Mouse (Mus musculus) mouse embryonic stem cell (cell line): ENCODE data around the gene Il21r.

Experiments used
- in situ Hi-C, 2 experiments: fragments of 300-500 bp; cut with MboI; formaldehyde crosslinking; loops; 1 replicate in 1 of 2; 3 replicates in 1 of 2; pipeline ENCODE4 v1.14.3; 2019 to 2020; ENCODE audit warnings: low sequenced_read_pairs in 2 of 2, low pct_unique_long_range_greater_than_20kb in 1 of 2, mixed read lengths in 1 of 2; ENCODE audit not compliant: unreplicated experiment in 1 of 2

Il21r gene

DNA sequence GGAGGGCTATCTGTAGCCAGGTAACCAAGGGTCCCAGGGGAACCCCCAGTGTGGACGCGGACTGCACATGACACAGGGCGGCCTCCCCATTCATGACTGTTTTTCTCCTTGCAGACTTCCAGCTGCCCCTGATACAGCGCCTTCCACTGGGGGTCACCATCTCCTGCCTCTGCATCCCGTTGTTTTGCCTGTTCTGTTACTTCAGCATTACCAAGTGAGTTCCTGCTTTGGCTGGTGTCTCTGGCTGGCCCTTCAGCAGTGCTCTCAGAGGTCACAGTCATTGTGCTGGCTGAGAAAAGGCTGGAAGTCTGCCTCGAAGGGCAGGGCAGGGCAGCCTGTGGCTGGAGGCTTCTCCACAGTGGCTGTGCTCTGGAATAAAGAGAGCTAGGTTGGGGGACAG, 30.5 kb upstream of the Il21r start:
- in situ Hi-C loops = loop anchor here in 1 of 2 experiments (5.0 kb wide), 1 partner anchor 155 kb away; no protein-coding TSS in a partner anchor

- in situ Hi-C loops = loop anchor here in 1 of 2 experiments (5.0 kb wide), 1 partner anchor 157 kb away; no protein-coding TSS in a partner anchor
Measured at GRCm38 (mm10) chr7:125573849-125574248, 29.4 kb upstream of the Il21r start.

GRCm38 (mm10) chr7:125574832-125575231, 28.4 kb upstream of the Il21r start:
- in situ Hi-C loops = loop anchor here in 1 of 2 experiments (5.0 kb wide), 1 partner anchor 158 kb away; no protein-coding TSS in a partner anchor

DNA sequence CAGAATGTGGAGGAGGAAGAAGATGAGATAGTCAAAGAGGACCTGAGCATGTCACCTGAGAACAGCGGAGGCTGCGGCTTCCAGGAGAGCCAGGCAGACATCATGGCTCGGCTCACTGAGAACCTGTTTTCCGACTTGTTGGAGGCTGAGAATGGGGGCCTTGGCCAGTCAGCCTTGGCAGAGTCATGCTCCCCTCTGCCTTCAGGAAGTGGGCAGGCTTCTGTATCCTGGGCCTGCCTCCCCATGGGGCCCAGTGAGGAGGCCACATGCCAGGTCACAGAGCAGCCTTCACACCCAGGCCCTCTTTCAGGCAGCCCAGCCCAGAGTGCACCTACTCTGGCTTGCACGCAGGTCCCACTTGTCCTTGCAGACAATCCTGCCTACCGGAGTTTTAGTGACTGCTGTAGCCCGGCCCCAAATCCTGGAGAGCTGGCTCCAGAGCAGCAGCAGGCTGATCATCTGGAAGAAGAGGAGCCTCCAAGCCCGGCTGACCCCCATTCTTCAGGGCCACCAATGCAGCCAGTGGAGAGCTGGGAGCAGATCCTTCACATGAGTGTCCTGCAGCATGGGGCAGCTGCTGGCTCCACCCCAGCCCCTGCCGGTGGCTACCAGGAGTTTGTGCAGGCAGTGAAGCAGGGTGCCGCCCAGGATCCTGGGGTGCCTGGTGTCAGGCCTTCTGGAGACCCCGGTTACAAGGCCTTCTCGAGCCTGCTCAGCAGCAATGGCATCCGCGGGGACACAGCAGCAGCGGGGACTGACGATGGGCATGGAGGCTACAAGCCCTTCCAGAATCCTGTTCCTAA, 27.3 kb upstream of the Il21r start:
- in situ Hi-C loops = no loop called here

DNA sequence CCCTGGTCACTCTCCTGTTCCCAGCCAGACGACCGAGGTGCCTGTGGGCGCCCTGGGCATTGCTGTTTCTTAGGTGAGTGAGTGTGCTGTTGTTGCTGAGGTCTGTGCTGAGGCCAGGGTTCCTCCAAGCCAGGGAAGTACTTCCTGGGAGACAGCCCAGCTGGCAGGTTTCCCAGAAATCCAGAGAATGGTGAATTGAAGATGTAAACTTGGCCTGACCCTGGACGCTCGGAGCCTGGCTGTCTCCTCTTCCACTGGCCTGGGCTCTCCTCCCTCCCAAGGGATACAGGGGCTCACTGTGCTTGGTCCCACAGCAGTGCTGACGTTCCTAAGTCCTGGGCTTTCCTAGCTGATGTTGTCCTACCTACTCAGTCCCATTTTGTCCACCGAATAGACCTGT, 26.2 kb upstream of the Il21r start:
- in situ Hi-C loops = no loop called here

DNA sequence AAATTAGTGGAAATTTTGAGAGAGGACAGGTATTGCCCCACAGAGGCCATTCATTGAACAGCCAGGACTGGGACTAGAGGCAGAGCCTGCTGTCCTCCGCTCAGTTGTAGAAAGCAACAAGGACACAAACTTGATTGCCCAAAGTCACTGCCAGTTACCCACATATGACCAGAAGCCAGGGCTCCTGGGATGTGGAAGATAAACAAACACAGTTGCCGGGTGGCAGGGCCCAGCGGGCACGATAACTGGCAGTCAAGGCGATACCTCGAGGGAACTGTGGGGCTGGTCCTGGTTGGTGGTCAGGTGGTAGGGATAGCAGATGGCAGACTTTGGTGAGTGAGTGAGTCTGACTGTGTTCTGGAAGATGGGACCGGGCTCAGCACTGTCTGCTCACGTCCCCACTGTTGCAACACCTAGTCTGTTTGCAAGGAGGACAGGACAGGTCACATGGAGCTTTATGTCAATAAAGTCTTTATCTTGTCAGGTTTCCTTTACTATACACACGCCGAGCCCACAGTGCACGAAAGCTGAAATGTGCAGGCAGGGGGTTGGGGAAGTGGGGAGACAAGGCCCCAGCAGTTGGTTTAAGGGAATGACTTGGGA, 25.6 kb upstream of the Il21r start:
- in situ Hi-C loops = no loop called here

DNA sequence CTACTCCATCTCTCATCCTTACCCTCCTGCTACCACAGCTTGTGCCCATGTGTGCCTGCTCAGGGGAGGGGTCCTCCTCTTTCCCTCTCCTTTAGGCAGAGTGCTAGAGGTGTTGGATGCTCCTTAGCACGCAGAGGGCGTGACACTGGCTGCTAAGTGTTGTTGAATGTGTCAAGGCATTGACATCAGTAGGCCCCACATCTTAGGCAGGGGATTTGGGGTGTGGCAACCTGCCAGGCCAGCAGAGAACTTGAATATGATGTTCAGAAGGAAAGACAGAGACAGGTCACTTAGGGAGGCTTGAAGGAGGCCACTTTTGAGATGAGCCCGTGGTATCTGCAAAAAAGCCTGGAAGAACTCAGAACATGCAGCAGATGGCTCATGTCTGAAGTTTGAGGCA, 25.1 kb upstream of the Il21r start:
- in situ Hi-C loops = no loop called here

DNA sequence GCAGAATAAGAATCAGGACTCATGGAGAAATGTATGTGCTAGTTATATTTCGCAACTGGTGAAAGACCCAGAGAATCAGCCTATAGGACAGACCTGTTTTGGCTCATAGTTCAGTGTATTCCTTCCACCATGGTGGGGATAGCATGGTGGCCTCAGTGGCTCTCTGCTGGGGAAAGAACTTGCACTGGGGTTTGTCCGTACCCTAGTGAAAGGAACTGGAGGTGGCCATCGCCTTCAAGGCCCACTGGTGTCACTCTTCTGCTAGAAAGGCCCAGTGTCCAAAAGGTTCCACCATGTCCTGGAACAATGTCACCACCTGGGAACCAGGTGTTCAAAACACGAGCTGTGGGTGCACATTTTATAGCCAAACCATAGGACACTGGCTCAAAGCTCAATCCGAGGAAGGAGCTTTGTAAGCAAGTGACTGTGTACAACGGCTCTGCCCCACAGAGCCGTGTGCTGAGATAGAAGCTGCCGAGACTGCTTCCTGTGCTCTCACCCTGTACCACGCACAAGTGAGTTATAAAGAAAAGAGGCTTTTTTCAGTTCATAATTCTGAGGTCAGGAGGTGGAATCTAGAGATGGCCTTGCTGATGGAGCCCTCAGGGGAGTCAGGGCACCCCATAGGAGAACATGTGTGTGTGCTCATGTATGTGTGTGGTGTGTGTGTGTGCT, 23.5 kb upstream of the Il21r start:
- in situ Hi-C loops = no loop called here

- in situ Hi-C loops = no loop called here
Measured at GRCm38 (mm10) chr7:125580220-125580549, 23.0 kb upstream of the Il21r start.

- in situ Hi-C loops = no loop called here
Measured at GRCm38 (mm10) chr7:125580625-125581316, 22.5 kb upstream of the Il21r start.

- in situ Hi-C loops = no loop called here
Measured at GRCm38 (mm10) chr7:125581317-125581672, 21.9 kb upstream of the Il21r start.

DNA sequence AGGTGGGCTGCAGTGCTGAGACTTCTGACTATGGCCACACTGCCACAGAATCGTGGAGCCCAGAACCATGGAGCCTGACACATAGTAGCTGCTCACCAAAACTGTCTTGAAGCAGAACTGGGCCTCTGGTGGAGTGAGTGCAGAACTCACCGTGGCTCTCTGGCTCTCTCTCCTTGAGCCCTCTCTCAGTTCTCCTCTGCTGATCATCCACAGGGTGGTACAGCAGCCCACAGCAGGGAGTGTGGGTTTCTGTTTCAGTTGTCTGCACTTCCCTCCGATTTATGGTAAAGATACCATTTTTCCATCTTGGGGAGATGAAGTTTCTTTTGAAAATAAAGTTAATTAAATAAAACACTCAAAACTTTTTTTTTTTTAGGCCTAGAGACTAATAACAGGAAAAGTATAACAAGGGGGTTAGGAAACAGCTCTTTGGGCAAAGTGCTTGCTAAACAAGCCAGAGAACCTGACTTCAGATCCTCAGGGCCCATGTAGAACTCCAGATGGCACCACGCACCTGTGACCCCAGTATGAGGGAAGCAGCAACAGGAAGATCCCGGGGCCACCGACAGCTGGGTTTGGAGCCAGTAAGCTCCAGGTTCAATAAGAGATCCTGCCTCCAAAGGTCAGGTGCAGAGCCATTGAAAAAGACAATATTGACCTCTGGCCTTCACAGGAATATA, 19.8 kb upstream of the Il21r start:
- in situ Hi-C loops = no loop called here

DNA sequence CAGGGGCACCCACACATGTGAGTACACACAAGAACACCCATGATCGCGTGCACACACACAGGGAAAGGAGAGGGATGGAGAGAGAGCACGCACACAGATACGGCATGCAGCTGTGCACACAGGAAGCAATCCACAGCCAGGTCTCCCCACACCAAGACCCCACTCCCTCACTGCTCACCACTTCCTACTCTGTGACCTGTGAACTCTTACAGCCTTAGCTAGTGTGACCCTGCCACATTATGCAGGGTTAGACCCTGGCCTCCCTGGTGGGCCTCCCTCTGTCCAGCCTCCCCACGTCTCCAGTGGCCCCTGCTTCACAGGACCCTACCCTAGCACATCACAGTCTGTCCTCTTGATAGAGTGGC, 19.2 kb upstream of the Il21r start:
- in situ Hi-C loops = no loop called here

GRCm38 (mm10) chr7:125586355-125586754, 16.9 kb upstream of the Il21r start:
- in situ Hi-C loops = no loop called here

- in situ Hi-C loops = no loop called here
Measured at GRCm38 (mm10) chr7:125588721-125589120, 14.5 kb upstream of the Il21r start.

- in situ Hi-C loops = no loop called here
Measured at GRCm38 (mm10) chr7:125589896-125590295, 13.3 kb upstream of the Il21r start.

GRCm38 (mm10) chr7:125593831-125594230, 9.4 kb upstream of the Il21r start:
- in situ Hi-C loops = no loop called here

- in situ Hi-C loops = no loop called here
Measured at GRCm38 (mm10) chr7:125596406-125596805, 6.8 kb upstream of the Il21r start.

- in situ Hi-C loops = no loop called here
Measured at GRCm38 (mm10) chr7:125597083-125597482, 6.1 kb upstream of the Il21r start.
